Mouse (Mus musculus): Measurements from ENCODE around the gene Pimreg.

DNA sequence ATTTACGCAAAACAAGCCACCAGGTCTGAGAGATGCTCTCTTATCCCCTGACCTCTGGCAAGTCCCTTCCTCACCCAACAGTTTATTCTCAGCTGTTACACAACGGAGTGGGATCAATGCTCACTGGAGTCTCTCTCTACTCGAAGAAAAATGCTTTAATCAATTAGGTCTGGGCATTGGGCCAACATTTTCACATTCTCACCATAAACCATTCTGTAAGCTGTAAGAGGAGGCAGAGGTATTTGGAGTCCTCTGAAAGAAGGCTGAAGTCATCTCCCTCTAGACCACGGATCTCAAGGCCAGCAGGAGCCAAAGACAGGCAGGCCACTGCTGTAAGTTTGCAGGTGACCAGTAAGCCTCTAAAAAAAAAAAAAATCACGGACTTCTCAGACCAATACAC lies 31.5 kb upstream of the Pimreg start:
- no peak for TF ChIP-seq FOSL1 (IDR thresholded peaks at IDR 0.05; ENCODE audit: insufficient read depth, low read length, poor library complexity, severe bottlenecking)
- no peak for TF ChIP-seq CTCF (IDR thresholded peaks at IDR 0.05; ENCODE audit: control insufficient read depth, insufficient read depth, insufficient read length)
- no peak for TF ChIP-seq USF1 (IDR thresholded peaks at IDR 0.05; ENCODE audit: low read depth)
- no peak for TF ChIP-seq MYOG (IDR thresholded peaks at IDR 0.05; ENCODE audit: control insufficient read depth, extremely low read depth, insufficient read length)
- TF ChIP-seq CEBPB (IDR thresholded peaks at IDR 0.05; ENCODE audit: low read depth): no peak
- TF ChIP-seq MAX (IDR thresholded peaks at IDR 0.05): no peak
- no peak for TF ChIP-seq MYOD1 (IDR thresholded peaks at IDR 0.05; ENCODE audit: control insufficient read depth, insufficient read length, low read depth)
